Mouse (Mus musculus) left cerebral cortex, postnatal 36 days (tissue): Measurements from ENCODE around the gene Nfya. TPM values are rescaled to one million over a fixed set of nuclear protein-coding genes. Genes with fewer than 3 reads are reported as not detected.

Experiments used
- DNase-seq, 2 experiments: peaks; one replicate each; pipeline ENCODE4 v3.0.0; 2021 to 2022; ENCODE audit warnings: low spot score in 2 of 2, mixed read lengths in 1 of 2
- intact Hi-C: fragments of 180-260 bp; cut with DNase I; formaldehyde crosslinking; loops from one replicate; pipeline ENCODE4 v1.15.1; 2025
- total RNA-seq, 2 experiments: library from RNA; stranded (reverse); gene quantifications; 2 replicates each; pipeline ENCODE4 v1.2.3; 2021

The Nfya gene
- total RNA-seq, 2 experiments from 2014 or later, result 25.4 to 27.9 TPM

GRCm38 (mm10) chr17:48432158-48432980, 22.7 kb upstream of the Nfya start, which contains the start of gene Apobec2:
TSS of gene Apobec2 (minus strand) at chr17:48432930.
- intact Hi-C loops, result no loop called here
- DNase-seq, result no peak

GRCm38 (mm10) chr17:48431054-48431453, 21.3 kb upstream of the Nfya start:
- no peak for DNase-seq
- intact Hi-C loops, result no loop called here

- intact Hi-C loops, result no loop called here
- no peak for DNase-seq
Observed at GRCm38 (mm10) chr17:48430394-48430793, 20.7 kb upstream of the Nfya start.

- no peak for DNase-seq
- intact Hi-C loops, result no loop called here
Observed at GRCm38 (mm10) chr17:48427852-48428530, 18.3 kb upstream of the Nfya start.

- intact Hi-C loops, result no loop called here
- no peak for DNase-seq
Observed at GRCm38 (mm10) chr17:48426991-48427750, 17.5 kb upstream of the Nfya start.

GRCm38 (mm10) chr17:48425823-48426612, 16.3 kb upstream of the Nfya start:
- no peak for DNase-seq

GRCm38 (mm10) chr17:48424237-48424636, 14.5 kb upstream of the Nfya start:
- DNase-seq, result no peak
- intact Hi-C loops, result no loop called here

More at GRCm38 (mm10) chr17:48425823-48426612, 16.3 kb upstream of the Nfya start:
- intact Hi-C loops, result no loop called here

GRCm38 (mm10) chr17:48419571-48419970, 9.9 kb upstream of the Nfya start:
- DNase-seq, result no peak
- intact Hi-C loops, result loop anchor here (5.0 to 10.0 kb wide), 2 partner anchors 183 to 985 kb away; no protein-coding TSS in a partner anchor

- intact Hi-C loops, result loop anchor here (5.0 to 10.0 kb wide), 2 partner anchors 184 to 986 kb away; no protein-coding TSS in a partner anchor
- DNase-seq, result no peak
Observed at GRCm38 (mm10) chr17:48418781-48419180, 9.1 kb upstream of the Nfya start.

GRCm38 (mm10) chr17:48418174-48418573, 8.5 kb upstream of the Nfya start:
- no peak for DNase-seq
- intact Hi-C loops, result loop anchor here (5.0 to 10.0 kb wide), 2 partner anchors 184 to 987 kb away; no protein-coding TSS in a partner anchor

- intact Hi-C loops, result loop anchor here (5.0 to 10.0 kb wide), 2 partner anchors 185 to 987 kb away; no protein-coding TSS in a partner anchor
- DNase-seq, result no peak
Observed at GRCm38 (mm10) chr17:48417521-48417920, 7.8 kb upstream of the Nfya start.

- peak; percentile 29 to 47 for DNase-seq
- intact Hi-C loops, result loop anchor here (5.0 to 10.0 kb wide), 2 partner anchors 186 to 988 kb away; no protein-coding TSS in a partner anchor
Observed at GRCm38 (mm10) chr17:48416425-48417195, 6.9 kb upstream of the Nfya start.

GRCm38 (mm10) chr17:48416011-48416410, 6.3 kb upstream of the Nfya start:
- intact Hi-C loops, result loop anchor here (5.0 to 10.0 kb wide), 2 partner anchors 186 to 989 kb away; no protein-coding TSS in a partner anchor
- no peak for DNase-seq

- DNase-seq, result no peak
- intact Hi-C loops, result loop anchor here (10.0 kb wide), 1 partner anchor 994 kb away; no protein-coding TSS in a partner anchor
Observed at GRCm38 (mm10) chr17:48411241-48411640, 1.5 kb upstream of the Nfya start.

GRCm38 (mm10) chr17:48410299-48410785, 636 bp upstream of the Nfya start:
- no peak for DNase-seq
- intact Hi-C loops, result loop anchor here (10.0 kb wide), 1 partner anchor 994 kb away; no protein-coding TSS in a partner anchor

GRCm38 (mm10) chr17:48408526-48409291, 997 bp downstream of the Nfya start:
- peak; percentile 64 to 68 for DNase-seq
- intact Hi-C loops, result loop anchor here (5.0 kb wide), 2 partner anchors 71 to 131 kb away; no protein-coding TSS in a partner anchor
